Mouse (Mus musculus) fat pad, adult 2 months (tissue): ENCODE measurements around the gene Ankzf1.

ENCODE experiments used
- DNase-seq: peaks from one replicate; pipeline ENCODE4 v3.0.0-alpha.2; 2011; ENCODE audit warnings: low read depth, low spot score; ENCODE audit errors: extremely low read depth

Ankzf1 gene

GRCm38 (mm10) chr1:75187914-75188483 is 4.0 kb upstream of the Ankzf1 start:
- no peak for DNase-seq

- no peak for DNase-seq
Observed at GRCm38 (mm10) chr1:75190577-75190976, 1.4 kb upstream of the Ankzf1 start.

GRCm38 (mm10) chr1:75191258-75191621 is 711 bp upstream of the Ankzf1 start:
- no peak for DNase-seq

GRCm38 (mm10) chr1:75192452-75192851 is 501 bp downstream of the Ankzf1 start:
- DNase-seq: no peak

GRCm38 (mm10) chr1:75201236-75201635 is 9.3 kb downstream of the Ankzf1 start:
- DNase-seq: no peak

- no peak for DNase-seq
Observed at GRCm38 (mm10) chr1:75208967-75209678, 17.2 kb downstream of the Ankzf1 start.

- DNase-seq: no peak
Observed at GRCm38 (mm10) chr1:75210136-75211087, 18.5 kb downstream of the Ankzf1 start, which contains the start of the genes Glb1l and Stk16. TSS of gene Glb1l (minus strand) at chr1:75210813. TSS of gene Stk16 (plus strand) at chr1:75210838.

GRCm38 (mm10) chr1:75211141-75211708 is 19.3 kb downstream of the Ankzf1 start:
- DNase-seq: no peak

- no peak for DNase-seq
Observed at GRCm38 (mm10) chr1:75212542-75212941, 20.6 kb downstream of the Ankzf1 start.

GRCm38 (mm10) chr1:75213096-75213495 is 21.1 kb downstream of the Ankzf1 start:
- DNase-seq: no peak

GRCm38 (mm10) chr1:75214442-75214841 is 22.5 kb downstream of the Ankzf1 start:
- DNase-seq: no peak

- no peak for DNase-seq
Observed at GRCm38 (mm10) chr1:75214886-75215285, 22.9 kb downstream of the Ankzf1 start.

- no peak for DNase-seq
Observed at GRCm38 (mm10) chr1:75215785-75216184, 23.8 kb downstream of the Ankzf1 start.

GRCm38 (mm10) chr1:75216797-75217585 is 25.0 kb downstream of the Ankzf1 start:
- no peak for DNase-seq

GRCm38 (mm10) chr1:75217893-75218226 is 25.9 kb downstream of the Ankzf1 start:
- DNase-seq: no peak

GRCm38 (mm10) chr1:75218227-75219001 is 26.5 kb downstream of the Ankzf1 start:
- DNase-seq: no peak

GRCm38 (mm10) chr1:75219078-75219477 is 27.1 kb downstream of the Ankzf1 start:
- no peak for DNase-seq

- DNase-seq: no peak
Observed at GRCm38 (mm10) chr1:75219531-75219930, 27.6 kb downstream of the Ankzf1 start, which contains the start of gene Tuba4a. TSS of gene Tuba4a (minus strand) at chr1:75219865.

- no peak for DNase-seq
Observed at GRCm38 (mm10) chr1:75221538-75221937, 29.6 kb downstream of the Ankzf1 start.

- no peak for DNase-seq
Observed at GRCm38 (mm10) chr1:75222926-75223325, 31.0 kb downstream of the Ankzf1 start.
